Mouse (Mus musculus) mouse embryonic stem cell (cell line): ENCODE measurements around the gene Pank1.

Experiments used
- in situ Hi-C, 2 experiments: fragments of 300-500 bp; cut with MboI; formaldehyde crosslinking; loops; 1 replicate in 1 of 2; 3 replicates in 1 of 2; pipeline ENCODE4 v1.14.3; 2019 to 2020; ENCODE audit warnings: low sequenced_read_pairs in 2 of 2, low pct_unique_long_range_greater_than_20kb in 1 of 2, mixed read lengths in 1 of 2; ENCODE audit not compliant: unreplicated experiment in 1 of 2

Pank1 gene

GRCm38 (mm10) chr19:34886324-34886723 is 7.1 kb upstream of the Pank1 start:
- in situ Hi-C loops = no loop called here

- in situ Hi-C loops = no loop called here
Observed at GRCm38 (mm10) chr19:34883526-34884224, 4.4 kb upstream of the Pank1 start.

GRCm38 (mm10) chr19:34882443-34882842 is 3.2 kb upstream of the Pank1 start:
- in situ Hi-C loops = no loop called here

- in situ Hi-C loops = no loop called here
Observed at GRCm38 (mm10) chr19:34881160-34881559, 1.9 kb upstream of the Pank1 start.

GRCm38 (mm10) chr19:34879624-34880023 is 369 bp upstream of the Pank1 start:
- in situ Hi-C loops = no loop called here

- in situ Hi-C loops = no loop called here
Observed at GRCm38 (mm10) chr19:34877898-34878602, 1.2 kb downstream of the Pank1 start.

GRCm38 (mm10) chr19:34876676-34877075 is 2.6 kb downstream of the Pank1 start:
- in situ Hi-C loops = no loop called here

GRCm38 (mm10) chr19:34869375-34869774 is 9.9 kb downstream of the Pank1 start:
- in situ Hi-C loops = no loop called here

GRCm38 (mm10) chr19:34868093-34868741 is 11.0 kb downstream of the Pank1 start:
- in situ Hi-C loops = no loop called here

GRCm38 (mm10) chr19:34863737-34864136 is 15.5 kb downstream of the Pank1 start:
- in situ Hi-C loops = no loop called here

GRCm38 (mm10) chr19:34856021-34856651 is 23.1 kb downstream of the Pank1 start:
- in situ Hi-C loops = no loop called here

- in situ Hi-C loops = no loop called here
Observed at GRCm38 (mm10) chr19:34851161-34851560, 28.1 kb downstream of the Pank1 start.

GRCm38 (mm10) chr19:34849426-34849825 is 29.8 kb downstream of the Pank1 start:
- in situ Hi-C loops = no loop called here

- in situ Hi-C loops = no loop called here
Observed at GRCm38 (mm10) chr19:34848164-34848563, 31.1 kb downstream of the Pank1 start.

GRCm38 (mm10) chr19:34847103-34847502 is 32.2 kb downstream of the Pank1 start:
- in situ Hi-C loops = no loop called here

GRCm38 (mm10) chr19:34846508-34847038 is 32.7 kb downstream of the Pank1 start:
- in situ Hi-C loops = no loop called here

- in situ Hi-C loops = no loop called here
Observed at GRCm38 (mm10) chr19:34846005-34846404, 33.2 kb downstream of the Pank1 start.

- in situ Hi-C loops = no loop called here
Observed at GRCm38 (mm10) chr19:34845331-34845730, 33.9 kb downstream of the Pank1 start.

GRCm38 (mm10) chr19:34844760-34845159 is 34.5 kb downstream of the Pank1 start:
- in situ Hi-C loops = no loop called here
